9 mouse cellular contexts compared by ENCODE assay signal in genomic region chr2:152012222-152012621, GRCm38 (mm10). TPM values are rescaled to one million over a fixed set of nuclear protein-coding genes. Genes with fewer than 3 reads are reported as not detected.
DNase-seq lines count a peak whose midpoint lies in the region; ATAC-seq and TF ChIP-seq lines count a peak whose summit lies in the region.
"Had no signal": no experiment of that assay in that cellular context is flagged by ENCODE, and none has a peak within 500 bp of the region (broad histone marks: within the 10 kb centered on the region; RNA-seq: fewer than 3 reads in every experiment).

No protein-coding gene starts in this region.

- no peak overlapping the region for H3K4me2 ChIP-seq in heart, postnatal 0 days (ENCODE audit: low read depth, low read length)
- no peak overlapping the region for H3K4me2 ChIP-seq in kidney, embryonic 16.5 days (replicated peaks; ENCODE audit: low read depth, low read length)
- H3K4me2 ChIP-seq: embryonic facial prominence, embryonic 12.5 days; liver, embryonic 13.5 days had no signal

- ATAC-seq in heart, postnatal 0 days (ENCODE audit: insufficient read depth, low read depth): peak; percentile 48; the same call in 1 of the 2 replicates
- ATAC-seq in kidney, embryonic 16.5 days (ENCODE audit: low FRiP score, low TSS enrichment): peak; percentile 64
- no peak for ATAC-seq in erythroblast, adult 5-6 weeks (replicated peaks; ENCODE audit: low FRiP score, poor library complexity, severe bottlenecking)

- TF ChIP-seq CTCF in liver, adult 2 months (IDR thresholded peaks at IDR 0.05; ENCODE audit: low read depth, low read length): no peak
- TF ChIP-seq CTCF in heart, postnatal 0 days (IDR thresholded peaks at IDR 0.05; ENCODE audit: low read depth): no peak

- H3K9ac ChIP-seq in liver, adult 2 months (ENCODE audit: low read depth, low read length): no peak overlapping the region
- H3K9ac ChIP-seq in heart, postnatal 0 days (replicated peaks; ENCODE audit: low read depth, low read length): no peak overlapping the region
- H3K9ac ChIP-seq in kidney, embryonic 16.5 days (replicated peaks; ENCODE audit: low read length): no peak overlapping the region
- H3K9ac ChIP-seq: embryonic facial prominence, embryonic 12.5 days; liver, embryonic 13.5 days had no signal

- peak overlapping the region; percentile 2; the same call in 1 of the 2 replicates for H3K27ac ChIP-seq in liver, adult 2 months (replicated peaks; ENCODE audit: insufficient read depth, low read depth, low read length)
- H3K27ac ChIP-seq in heart, postnatal 0 days (ENCODE audit: low read depth): 0 out of 2 replicates have a peak overlapping the region, but pooled peaks have one; percentile 5
- H3K27ac ChIP-seq in kidney, embryonic 16.5 days (ENCODE audit: low read length): peak overlapping the region; percentile 81
- H3K27ac ChIP-seq: liver, embryonic 13.5 days had no signal

- no peaks in the 10 kb centered on the region for H3K79me2 ChIP-seq in liver, adult 2 months (ENCODE audit: control insufficient read depth, insufficient read depth, low read length)

- WGBS in liver, adult 2 months: 75% methylated on average over 4 of the region's 4 CpGs
- WGBS in heart, postnatal 0 days: 61% methylated on average over 4 of the region's 4 CpGs
- WGBS in kidney, embryonic 16.5 days: 72% methylated on average over 4 of the region's 4 CpGs

- no peaks in the 10 kb centered on the region for H3K4me1 ChIP-seq in liver, adult 2 months (ENCODE audit: control insufficient read depth, insufficient read depth, low read length)
- no peaks in the 10 kb centered on the region for H3K4me1 ChIP-seq in heart, postnatal 0 days (ENCODE audit: control insufficient read depth, insufficient read depth)
- H3K4me1 ChIP-seq in kidney, embryonic 16.5 days (ENCODE audit: insufficient read depth, low read length): peaks cover 13% of the 10 kb centered on the region
- H3K4me1 ChIP-seq: embryonic facial prominence, embryonic 12.5 days; liver, embryonic 13.5 days had no signal

- H3K9me3 ChIP-seq in heart, postnatal 0 days (replicated peaks; ENCODE audit: control insufficient read depth, low read length): no peaks in the 10 kb centered on the region
- no peaks in the 10 kb centered on the region for H3K9me3 ChIP-seq in kidney, embryonic 16.5 days (ENCODE audit: low read length)
- H3K9me3 ChIP-seq: embryonic facial prominence, embryonic 12.5 days; liver, embryonic 13.5 days had no signal

- H3K27me3 ChIP-seq in liver, adult 2 months (ENCODE audit: control insufficient read depth, insufficient read depth, low read length): no peaks in the 10 kb centered on the region
- no peaks in the 10 kb centered on the region for H3K27me3 ChIP-seq in heart, postnatal 0 days (ENCODE audit: control insufficient read depth, insufficient read depth, low read length)
- H3K27me3 ChIP-seq in kidney, embryonic 16.5 days (ENCODE audit: insufficient read depth, low read length): no peaks in the 10 kb centered on the region
- H3K27me3 ChIP-seq: embryonic facial prominence, embryonic 12.5 days; liver, embryonic 13.5 days had no signal

- no peaks in the 10 kb centered on the region for H3K36me3 ChIP-seq in liver, adult 2 months (ENCODE audit: control insufficient read depth, insufficient read depth, low read length)
- no peaks in the 10 kb centered on the region for H3K36me3 ChIP-seq in heart, postnatal 0 days (replicated peaks; ENCODE audit: control insufficient read depth, insufficient read depth, low read length)
- no peaks in the 10 kb centered on the region for H3K36me3 ChIP-seq in kidney, embryonic 16.5 days (ENCODE audit: insufficient read depth, low read length)
- H3K36me3 ChIP-seq: embryonic facial prominence, embryonic 12.5 days; liver, embryonic 13.5 days had no signal

- TF ChIP-seq POLR2A in liver, adult 2 months (IDR thresholded peaks at IDR 0.05; ENCODE audit: extremely low read depth, insufficient read depth, low read length): no peak

- H3K4me3 ChIP-seq in liver, adult 2 months (ENCODE audit: insufficient read depth, low read depth, low read length): no peak overlapping the region
- no peak overlapping the region for H3K4me3 ChIP-seq in heart, postnatal 0 days (ENCODE audit: low read depth, low read length)
- no peak overlapping the region for H3K4me3 ChIP-seq in kidney, embryonic 16.5 days (ENCODE audit: low read length)
- H3K4me3 ChIP-seq: embryonic facial prominence, embryonic 12.5 days; liver, embryonic 13.5 days had no signal

- no peak for DNase-seq in liver, adult 2 months (ENCODE audit: extremely low read depth, low read depth, low spot score)
- no peak for DNase-seq in liver
- no peak for DNase-seq in heart, postnatal 0 days (ENCODE audit: low spot score)
- DNase-seq in skeletal muscle tissue, adult 2 months (ENCODE audit: low read depth, low spot score): peak; percentile 21
- no peak for DNase-seq in gastrocnemius, postnatal 10 days
- DNase-seq: liver, embryonic 13.5 days had no signal

- no peak for TF ChIP-seq EP300 in heart, postnatal 0 days (IDR thresholded peaks at IDR 0.05; ENCODE audit: low read depth)

RNA-seq across cellular contexts. Expression of gene Slc52a3, which starts 15.9 kb away (rescaled TPM):
- 0.18 and 0.20 TPM in 2 replicates for total RNA-seq in liver, adult 2 months (2014; rRNA removed)
- polyA plus RNA-seq in liver, adult 2 months (2012; rRNA removed): 0.48 and 0.62 TPM in 2 replicates
- total RNA-seq in heart, postnatal 0 days (2014; rRNA removed; ENCODE audit: low replicate concordance): 6.6 TPM in 1 of 2 replicates, not detected in the other
- 0.44 and 0.68 TPM in 2 replicates for polyA plus RNA-seq in heart, postnatal 0 days (2015; fragmentation: Nextera tagmentation; extraction: Ambion mirVana)
- polyA plus RNA-seq in kidney, embryonic 16.5 days (2015; fragmentation: Nextera tagmentation; extraction: Ambion mirVana): 25.2 and 28.2 TPM in 2 replicates
- total RNA-seq in erythroblast, adult 5-6 weeks (2015; ENCODE audit: low replicate concordance): not detected in 2 replicates
- total RNA-seq in erythroblast, adult 5-6 weeks (2017; ENCODE audit: low replicate concordance): not detected in 2 replicates
- total RNA-seq in gastrocnemius, postnatal 10 days (2021): 1 to 10 TPM; 1.1 to 1.3 TPM

RNA-seq across cellular contexts. Expression of gene Fam110a, which starts 32.2 kb away (rescaled TPM):
- 0.83 and 1.3 TPM in 2 replicates for total RNA-seq in liver, adult 2 months (2014; rRNA removed)
- 3.3 and 5.5 TPM in 2 replicates for polyA plus RNA-seq in liver, adult 2 months (2012; rRNA removed)
- 3.0 and 11.7 TPM in 2 replicates for total RNA-seq in heart, postnatal 0 days (2014; rRNA removed; ENCODE audit: low replicate concordance)
- 5.7 and 6.2 TPM in 2 replicates for polyA plus RNA-seq in heart, postnatal 0 days (2015; fragmentation: Nextera tagmentation; extraction: Ambion mirVana)
- polyA plus RNA-seq in kidney, embryonic 16.5 days (2015; fragmentation: Nextera tagmentation; extraction: Ambion mirVana): 32.1 and 34.9 TPM in 2 replicates
- 2.1 and 3.1 TPM in 2 replicates for total RNA-seq in erythroblast, adult 5-6 weeks (2015; ENCODE audit: low replicate concordance)
- 0.70 and 5.7 TPM in 2 replicates for total RNA-seq in erythroblast, adult 5-6 weeks (2017; ENCODE audit: low replicate concordance)
- 1 to 10 TPM; 5.6 to 6.6 TPM for total RNA-seq in gastrocnemius, postnatal 10 days (2021)

Comparison
In these comparisons a context has a peak if more than half of its experiments do, and no peak if none do; other contexts are left out.
1. H3K27ac ChIP-seq: peak in every context shown above with its lines; median percentile 81 in kidney, embryonic 16.5 days; 5 in heart, postnatal 0 days; 2 in liver, adult 2 months.